Mouse (Mus musculus) heart, adult 2 months (tissue): ENCODE measurements at regions not wholly inside any gene's neighbourhood (a gene's known extent, or its start where the extent isn't known, plus 50 kb on each side); places are given as distances from the start of the nearest gene placed in this dataset.

ENCODE experiments used
- CTCF ChIP-seq: fragments of 200-600 bp; IDR thresholded peaks from 2 replicates; pipeline ENCODE4 v1.8.1; 2022; ENCODE audit warnings: antibody characterized with exemption, mild to moderate bottlenecking, moderate library complexity
- EP300 ChIP-seq: fragments of 200-500 bp; IDR thresholded peaks from 2 replicates; pipeline ENCODE4 v1.6.1; 2011; ENCODE audit warnings: low read depth, low read length, control low read depth; ENCODE audit not compliant: insufficient read depth
- POLR2A ChIP-seq: fragments of 200-500 bp; IDR thresholded peaks from 2 replicates; pipeline ENCODE4 v1.6.1; 2011; ENCODE audit warnings: mild to moderate bottlenecking, low read depth, low read length, control low read depth; ENCODE audit not compliant: insufficient read depth

DNA sequence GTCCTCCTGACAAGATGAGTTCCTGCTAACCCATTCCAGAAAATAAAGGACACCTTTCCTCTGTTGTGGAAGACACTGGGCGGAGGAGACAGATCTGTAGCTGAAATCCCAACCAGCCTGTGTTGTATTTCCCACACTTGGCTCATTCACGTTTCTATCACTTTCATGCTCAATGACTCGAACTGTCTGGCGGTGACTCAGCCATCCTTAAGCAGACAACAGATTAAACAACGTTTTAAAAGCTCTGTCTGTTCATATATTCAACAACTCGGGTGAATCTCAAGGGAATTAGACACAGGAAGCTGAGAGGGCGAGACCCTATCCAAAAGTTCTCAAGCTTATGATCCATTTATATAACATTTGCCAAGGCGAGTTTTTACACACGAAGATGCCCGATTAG lies 57.5 kb upstream of the Scaf11 start:
- TF ChIP-seq CTCF: no peak
- no peak for TF ChIP-seq POLR2A
- TF ChIP-seq EP300: no peak
